In the genomic region with DNA sequence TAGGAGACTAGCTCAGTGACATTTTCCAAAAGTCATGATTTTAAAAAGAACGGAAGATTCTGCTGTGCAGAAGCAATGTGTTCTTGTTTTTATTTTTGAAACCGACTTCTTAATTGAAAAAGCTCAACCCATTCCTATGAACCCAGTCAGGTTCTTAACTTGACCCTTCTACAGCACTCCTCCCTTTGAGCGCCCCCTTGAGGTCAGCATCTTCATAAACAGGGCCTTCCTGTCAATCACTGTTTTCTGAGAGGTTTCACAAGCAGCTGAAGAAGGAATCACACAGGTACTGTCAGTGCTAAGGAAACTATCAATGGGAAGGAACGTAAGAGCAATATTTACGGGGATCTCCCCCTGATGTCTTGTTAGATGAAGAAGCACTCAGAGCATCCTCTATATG, we compare ENCODE assay signal across 8 mouse cellular contexts.
DNase-seq lines count a peak whose midpoint lies in the region; ATAC-seq and TF ChIP-seq lines count a peak whose summit lies in the region.

No protein-coding gene starts in this region.

- no peak overlapping the region for H3K4me3 ChIP-seq in left cerebral cortex, adult 2 months
- H3K4me3 ChIP-seq in lung, postnatal 0 days (ENCODE audit: low read depth, low read length): no peak overlapping the region

- no peak overlapping the region for H3K27ac ChIP-seq in left cerebral cortex, adult 2 months
- H3K27ac ChIP-seq in lung, postnatal 0 days (ENCODE audit: low read length): no peak overlapping the region

- no peak for ATAC-seq in lung, postnatal 0 days
- ATAC-seq in erythroblast, adult 5-6 weeks (replicated peaks; ENCODE audit: low FRiP score, poor library complexity, severe bottlenecking): no peak

- H3K9me3 ChIP-seq in lung, postnatal 0 days (ENCODE audit: low read length): no peaks in the 10 kb centered on the region

- H3K4me1 ChIP-seq in lung, postnatal 0 days (ENCODE audit: insufficient read depth, low read depth, low read length): no peaks in the 10 kb centered on the region

- no peak overlapping the region for H3K4me2 ChIP-seq in lung, postnatal 0 days (replicated peaks; ENCODE audit: low read depth, low read length)

- no peaks in the 10 kb centered on the region for H3K36me3 ChIP-seq in lung, postnatal 0 days (ENCODE audit: insufficient read depth, low read length)

- H3K9ac ChIP-seq in lung, postnatal 0 days (replicated peaks; ENCODE audit: low read depth): no peak overlapping the region

- TF ChIP-seq CTCF in left cerebral cortex, adult 2 months (IDR thresholded peaks at IDR 0.05): peak; percentile 48
- TF ChIP-seq CTCF in lung, postnatal 0 days (IDR thresholded peaks at IDR 0.05): peak; percentile 68

- peak; percentile 54 to 77 for DNase-seq in adrenal gland, adult (ENCODE audit: inconsistent age in 2 of 2, low spot score in 1 of 2)
- DNase-seq in adrenal gland, postnatal 4 days (ENCODE audit: low spot score in 2 of 2): no peak
- DNase-seq in left cerebral cortex, adult 2 months (ENCODE audit: extremely low spot score in 1 of 2, low spot score in 2 of 2): no peak
- no peak for DNase-seq in left cerebral cortex, adult 11 months (ENCODE audit: low spot score)
- peak; percentile 9 for DNase-seq in WW6 (ENCODE audit: low read depth, low spot score)
- peak; percentile 26 for DNase-seq in gastrocnemius, postnatal 10 days
- DNase-seq in lung, postnatal 0 days (ENCODE audit: low spot score): peak; percentile 38

- intact Hi-C loops in left cerebral cortex, adult 2 months (cut with DNase I): no loop called here

- TF ChIP-seq EP300 in lung, postnatal 0 days (IDR thresholded peaks at IDR 0.05): no peak

- WGBS in lung, postnatal 0 days: 72% methylated on average over 5 of the region's 5 CpGs

- no peaks in the 10 kb centered on the region for H3K27me3 ChIP-seq in lung, postnatal 0 days (replicated peaks; ENCODE audit: insufficient read depth, low read length)

Comparison
In these comparisons a context has a peak if more than half of its experiments do, and no peak if none do; other contexts are left out.
1. DNase-seq: peak in adrenal gland, adult (2 of 2), WW6 (single experiment), gastrocnemius, postnatal 10 days (single experiment) and lung, postnatal 0 days (single experiment); none in adrenal gland, postnatal 4 days (0 of 2), left cerebral cortex, adult 2 months (0 of 2) and left cerebral cortex, adult 11 months (single experiment).